Mouse (Mus musculus): Measurements from ENCODE around the gene Ccnf.

DNA sequence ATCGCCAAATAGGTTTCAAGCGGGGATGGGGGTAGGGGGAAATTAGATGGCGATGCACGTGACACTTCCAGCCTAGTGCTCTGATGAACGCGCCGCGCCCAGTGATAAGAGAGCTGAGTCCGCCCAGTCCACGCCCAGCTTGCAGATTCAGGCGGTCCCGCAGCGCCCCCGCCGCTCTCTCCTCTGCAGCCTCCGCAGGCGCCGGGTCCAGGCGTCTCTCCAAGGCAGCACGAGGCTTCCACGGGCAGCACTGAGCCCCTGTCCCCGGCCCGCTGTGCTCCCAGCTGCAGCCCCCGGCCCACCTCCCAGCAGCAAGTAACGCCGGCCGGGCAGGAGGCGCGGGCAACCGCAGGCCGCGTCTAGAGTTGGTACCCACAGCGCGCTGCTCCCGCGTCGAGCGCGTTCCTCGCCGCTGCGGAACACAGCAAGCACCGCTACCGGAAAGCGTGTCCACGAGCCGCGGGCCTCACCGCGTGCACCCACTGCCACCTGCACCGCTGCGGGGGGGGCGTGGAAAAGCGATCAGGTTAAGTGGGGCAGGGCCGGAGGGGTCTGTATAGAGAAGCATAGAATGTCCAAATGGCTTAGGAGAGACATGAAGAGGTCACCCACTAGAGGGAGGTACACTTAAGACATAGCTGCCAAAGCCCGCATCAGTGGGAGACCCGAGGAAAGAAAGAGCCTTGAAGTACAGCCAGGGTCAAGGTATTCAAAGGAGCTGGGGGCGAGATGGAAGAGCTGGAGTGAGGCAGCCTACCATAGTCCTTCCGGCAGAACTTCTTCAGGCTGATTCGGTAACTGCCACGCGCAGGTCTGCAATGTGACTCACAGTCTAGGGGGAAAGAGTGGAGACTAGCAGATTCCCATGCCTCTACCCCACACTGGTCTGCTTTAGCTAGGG, 44.6 kb downstream of the Ccnf start:
- TF ChIP-seq CTCF (conservative IDR thresholded peaks at IDR 0.05; ENCODE audit: low read length) (no peak), POU5F1 (IDR thresholded peaks at IDR 0.05; ENCODE audit: borderline replicate concordance, low read length) (no peak)
